Mouse (Mus musculus) kidney, adult 2 months (tissue): ENCODE data around the gene Fat2.

Experiments
- CTCF ChIP-seq: fragments of 200-500 bp; conservative IDR thresholded peaks from 2 replicates; pipeline ENCODE4 v1.5.1; 2011; ENCODE audit warnings: low read depth, mild to moderate bottlenecking, control low read depth, low read length, moderate library complexity, mixed read lengths; ENCODE audit not compliant: insufficient read depth, insufficient read length
- POLR2A ChIP-seq: fragments of 200-500 bp; IDR thresholded peaks from one replicate; pipeline ENCODE4 v1.6.1; 2011; ENCODE audit warnings: low read depth, low read length, control low read depth

- TF ChIP-seq POLR2A (no peak), CTCF (no peak)
Observed at GRCm38 (mm10) chr11:55253391-55253790, 83.0 kb downstream of the Fat2 start.
